Mouse (Mus musculus): ENCODE data around the gene Tmem91.

DNA sequence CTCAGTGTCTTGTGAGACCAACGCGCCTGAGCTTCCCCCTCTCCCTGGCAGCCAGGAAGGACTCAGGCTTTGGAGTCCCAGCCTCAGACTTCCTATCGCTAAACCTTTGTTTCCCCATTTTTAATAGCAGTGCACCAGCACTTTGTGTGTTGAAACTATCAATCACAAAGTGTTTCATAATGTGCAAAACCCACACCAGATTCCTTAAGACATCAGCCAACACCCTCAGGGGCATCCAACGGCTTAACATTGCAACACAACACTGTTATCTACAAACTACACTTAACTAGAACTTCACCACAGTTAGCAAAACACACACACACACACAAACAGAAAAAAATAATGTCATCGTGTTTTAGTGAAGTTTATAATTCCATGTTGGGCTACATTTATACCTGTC, 25.1 kb downstream of the Tmem91 start:
- TF ChIP-seq POLR2A (IDR thresholded peaks at IDR 0.05; ENCODE audit: control insufficient read depth, extremely low read depth, insufficient read depth, low read length, poor library complexity), result no peak
- TF ChIP-seq CTCF (IDR thresholded peaks at IDR 0.05; ENCODE audit: borderline replicate concordance, control insufficient read depth, extremely low read depth, insufficient read depth, low read length, poor library complexity), result no peak
